ENCODE assay signal across 24 mouse cellular contexts in genomic region chr11:76630023-76630422, GRCm38 (mm10). TPM values are rescaled to one million over a fixed set of nuclear protein-coding genes. Genes with fewer than 3 reads are reported as not detected.
A peak's percentile ranks its signal among the peaks of the same experiment; 100 is the strongest.
DNase-seq lines count a peak whose midpoint lies in the region; ATAC-seq and TF ChIP-seq lines count a peak whose summit lies in the region.
"Had no signal": no experiment of that assay in that cellular context is flagged by ENCODE, and none has a peak within 500 bp of the region (broad histone marks: within the 10 kb centered on the region; RNA-seq: fewer than 3 reads in every experiment).

No protein-coding gene starts in this region.

- TF ChIP-seq POLR2A in kidney, adult 2 months (IDR thresholded peaks at IDR 0.05; ENCODE audit: low read depth, low read length), result no peak

- H3K4me1 ChIP-seq in kidney, embryonic 16.5 days (ENCODE audit: insufficient read depth, low read length), result peaks cover 8% of the 10 kb centered on the region; the same call in 1 of the 2 replicates
- no peaks in the 10 kb centered on the region for H3K4me1 ChIP-seq in kidney, adult 2 months (ENCODE audit: control insufficient read depth, insufficient read depth, low read length)
- 0 out of 2 replicates have a peak, but pooled peaks cover 2% of the 10 kb centered on the region for H3K4me1 ChIP-seq in lung, embryonic 16.5 days (replicated peaks; ENCODE audit: control insufficient read depth, insufficient read depth, low read length)
- H3K4me1 ChIP-seq: embryonic facial prominence, embryonic 12.5 days; forebrain, embryonic 15.5 days; hindbrain, embryonic 13.5 days had no signal

- WGBS in kidney, embryonic 16.5 days, result 18% methylated on average over 2 of the region's 2 CpGs
- 50% methylated on average over 2 of the region's 2 CpGs for WGBS in kidney, adult 2 months
- 28% methylated on average over 2 of the region's 2 CpGs for WGBS in lung, embryonic 16.5 days

- H3K9ac ChIP-seq in kidney, embryonic 16.5 days (replicated peaks; ENCODE audit: low read length), result no peak overlapping the region
- no peak overlapping the region for H3K9ac ChIP-seq in lung, embryonic 16.5 days (ENCODE audit: low read length)
- H3K9ac ChIP-seq: embryonic facial prominence, embryonic 12.5 days; forebrain, embryonic 15.5 days; heart, embryonic 15.5 days; hindbrain, embryonic 13.5 days had no signal

- H3K9me3 ChIP-seq in kidney, embryonic 16.5 days (ENCODE audit: low read length), result no peaks in the 10 kb centered on the region
- no peaks in the 10 kb centered on the region for H3K9me3 ChIP-seq in lung, embryonic 16.5 days (ENCODE audit: control insufficient read depth, low read length)
- H3K9me3 ChIP-seq: embryonic facial prominence, embryonic 12.5 days; forebrain, embryonic 15.5 days; G1E; heart, embryonic 15.5 days; hindbrain, embryonic 13.5 days had no signal

- H3K27me3 ChIP-seq in kidney, embryonic 16.5 days (ENCODE audit: insufficient read depth, low read length), result no peaks in the 10 kb centered on the region
- H3K27me3 ChIP-seq in kidney, adult 2 months (replicated peaks; ENCODE audit: control insufficient read depth, insufficient read depth, low read length), result no peaks in the 10 kb centered on the region
- no peaks in the 10 kb centered on the region for H3K27me3 ChIP-seq in lung, embryonic 16.5 days (ENCODE audit: control insufficient read depth, insufficient read depth, low read depth, low read length)
- H3K27me3 ChIP-seq: heart, embryonic 15.5 days; hindbrain, embryonic 13.5 days had no signal

- DNase-seq in kidney, adult 2 months, result no peak
- DNase-seq in lung, postnatal 10 days, result no peak
- no peak for DNase-seq in layer of hippocampus, adult 9-11 months
- DNase-seq: adrenal gland, adult 8-10 months; adrenal gland, postnatal 36 days; B cell, adult 2 months; cerebellum, adult 2 months; cerebellum, postnatal 10 days; gastrocnemius, postnatal 10 days; heart, adult 18-20 months; heart, postnatal 14 days had no signal

- H3K27ac ChIP-seq in kidney, embryonic 16.5 days (ENCODE audit: low read length), result peak overlapping the region; percentile 60
- H3K27ac ChIP-seq in kidney, adult 2 months (ENCODE audit: insufficient read depth, low read depth, low read length), result no peak overlapping the region
- H3K27ac ChIP-seq in lung, embryonic 16.5 days (ENCODE audit: low read length), result peak overlapping the region; percentile 13; the same call in 1 of the 2 replicates
- H3K27ac ChIP-seq: embryonic facial prominence, embryonic 12.5 days; forebrain, embryonic 15.5 days; heart, embryonic 15.5 days; hindbrain, embryonic 13.5 days had no signal

- TF ChIP-seq CTCF in kidney, adult 2 months (conservative IDR thresholded peaks at IDR 0.05; ENCODE audit: insufficient read depth, insufficient read length, low read depth, low read length), result no peak

- H3K4me2 ChIP-seq in kidney, embryonic 16.5 days (replicated peaks; ENCODE audit: low read depth, low read length), result no peak overlapping the region
- no peak overlapping the region for H3K4me2 ChIP-seq in lung, embryonic 16.5 days (ENCODE audit: low read depth, low read length)
- H3K4me2 ChIP-seq: embryonic facial prominence, embryonic 12.5 days; forebrain, embryonic 15.5 days; heart, embryonic 11.5 days; heart, embryonic 15.5 days; hindbrain, embryonic 13.5 days had no signal

- peak; percentile 77; the same call in 1 of the 2 replicates for ATAC-seq in kidney, embryonic 16.5 days (ENCODE audit: low FRiP score, low TSS enrichment)
- peak; percentile 64; the same call in 1 of the 2 replicates for ATAC-seq in lung, embryonic 16.5 days (ENCODE audit: low read depth)
- ATAC-seq in megakaryocyte progenitor cell, adult 5-6 weeks (replicated peaks; ENCODE audit: poor library complexity), result peak; percentile 34
- ATAC-seq: CD4-positive, CD25-positive, alpha-beta regulatory T cell, adult 4 months; forebrain, embryonic 15.5 days had no signal

- H3K4me3 ChIP-seq in kidney, embryonic 16.5 days (ENCODE audit: low read length), result no peak overlapping the region
- no peak overlapping the region for H3K4me3 ChIP-seq in kidney, adult 2 months (ENCODE audit: insufficient read depth, low read depth, low read length)
- H3K4me3 ChIP-seq in lung, embryonic 16.5 days (ENCODE audit: low read length), result no peak overlapping the region
- H3K4me3 ChIP-seq: embryonic facial prominence, embryonic 12.5 days; forebrain, embryonic 15.5 days; heart, embryonic 15.5 days; hindbrain, embryonic 13.5 days had no signal

- no peaks in the 10 kb centered on the region for H3K36me3 ChIP-seq in kidney, embryonic 16.5 days (ENCODE audit: insufficient read depth, low read length)
- H3K36me3 ChIP-seq in kidney, adult 2 months (ENCODE audit: control insufficient read depth, insufficient read depth, low read length), result no peaks in the 10 kb centered on the region
- H3K36me3 ChIP-seq in lung, embryonic 16.5 days (ENCODE audit: control insufficient read depth, insufficient read depth, low read length), result no peaks in the 10 kb centered on the region
- H3K36me3 ChIP-seq: embryonic facial prominence, embryonic 12.5 days; forebrain, embryonic 15.5 days; G1E; heart, embryonic 15.5 days; hindbrain, embryonic 13.5 days had no signal

RNA-seq across cellular contexts. Expression of gene Abr, which starts 7.9 kb away (rescaled TPM):
- 40.4 and 41.0 TPM in 2 replicates for polyA plus RNA-seq in kidney, embryonic 16.5 days (2015; fragmentation: Nextera tagmentation; extraction: Ambion mirVana)
- polyA plus RNA-seq in kidney, adult 2 months (2012; rRNA removed), result 33.2 and 40.8 TPM in 2 replicates
- polyA plus RNA-seq in lung, embryonic 16.5 days (2015; fragmentation: Nextera tagmentation; extraction: Ambion mirVana), result 19.1 and 21.6 TPM in 2 replicates
- total RNA-seq in megakaryocyte progenitor cell, adult 5-6 weeks (2015), result 25.2 and 32.5 TPM in 2 replicates
- total RNA-seq in megakaryocyte progenitor cell, adult 5-6 weeks (2017), result 45.9 and 49.7 TPM in 2 replicates
- polyA plus RNA-seq: G1E had no signal

RNA-seq across cellular contexts. Expression of gene Bhlha9, which starts 42.2 kb away (rescaled TPM):
- polyA plus RNA-seq in kidney, embryonic 16.5 days (2015; fragmentation: Nextera tagmentation; extraction: Ambion mirVana), result 0.17 and 0.24 TPM in 2 replicates
- polyA plus RNA-seq in kidney, adult 2 months (2012; rRNA removed), result not detected in 2 replicates
- polyA plus RNA-seq in lung, embryonic 16.5 days (2015; fragmentation: Nextera tagmentation; extraction: Ambion mirVana), result 0.20 TPM in 1 of 2 replicates, not detected in the other
- total RNA-seq in megakaryocyte progenitor cell, adult 5-6 weeks (2015), result not detected in 2 replicates
- not detected in 2 replicates for total RNA-seq in megakaryocyte progenitor cell, adult 5-6 weeks (2017)
- total RNA-seq: adrenal gland, adult 8-10 months; adrenal gland, postnatal 36 days; G1E; gastrocnemius, postnatal 10 days; gastrocnemius, postnatal 4 days; heart, adult 18-20 months; heart, postnatal 14 days; hematopoietic stem cell, adult 5-6 weeks had no signal
- polyA plus RNA-seq: CD4-positive, CD25-positive, alpha-beta regulatory T cell, adult 4 months; forebrain, embryonic 11.5 days; G1E had no signal

RNA-seq across cellular contexts. Expression of gene Trarg1, which starts 49.6 kb away (rescaled TPM):
- 2.0 and 2.2 TPM in 2 replicates for polyA plus RNA-seq in kidney, embryonic 16.5 days (2015; fragmentation: Nextera tagmentation; extraction: Ambion mirVana)
- 2.8 and 2.9 TPM in 2 replicates for polyA plus RNA-seq in kidney, adult 2 months (2012; rRNA removed)
- 1.1 and 1.2 TPM in 2 replicates for polyA plus RNA-seq in lung, embryonic 16.5 days (2015; fragmentation: Nextera tagmentation; extraction: Ambion mirVana)
- total RNA-seq in megakaryocyte progenitor cell, adult 5-6 weeks (2015), result not detected in 2 replicates
- not detected in 2 replicates for total RNA-seq in megakaryocyte progenitor cell, adult 5-6 weeks (2017)
- total RNA-seq: hematopoietic stem cell, adult 5-6 weeks had no signal
- polyA plus RNA-seq: CD4-positive, CD25-positive, alpha-beta regulatory T cell, adult 4 months; forebrain, embryonic 11.5 days; G1E had no signal
